Mouse (Mus musculus): ENCODE measurements around the gene Grcc10. TPM values are rescaled to one million over a fixed set of nuclear protein-coding genes. Genes with fewer than 3 reads are reported as not detected.

Gene Grcc10
- total RNA-seq, 2 experiments from 2014 or later, result 298 to 309 TPM

DNA sequence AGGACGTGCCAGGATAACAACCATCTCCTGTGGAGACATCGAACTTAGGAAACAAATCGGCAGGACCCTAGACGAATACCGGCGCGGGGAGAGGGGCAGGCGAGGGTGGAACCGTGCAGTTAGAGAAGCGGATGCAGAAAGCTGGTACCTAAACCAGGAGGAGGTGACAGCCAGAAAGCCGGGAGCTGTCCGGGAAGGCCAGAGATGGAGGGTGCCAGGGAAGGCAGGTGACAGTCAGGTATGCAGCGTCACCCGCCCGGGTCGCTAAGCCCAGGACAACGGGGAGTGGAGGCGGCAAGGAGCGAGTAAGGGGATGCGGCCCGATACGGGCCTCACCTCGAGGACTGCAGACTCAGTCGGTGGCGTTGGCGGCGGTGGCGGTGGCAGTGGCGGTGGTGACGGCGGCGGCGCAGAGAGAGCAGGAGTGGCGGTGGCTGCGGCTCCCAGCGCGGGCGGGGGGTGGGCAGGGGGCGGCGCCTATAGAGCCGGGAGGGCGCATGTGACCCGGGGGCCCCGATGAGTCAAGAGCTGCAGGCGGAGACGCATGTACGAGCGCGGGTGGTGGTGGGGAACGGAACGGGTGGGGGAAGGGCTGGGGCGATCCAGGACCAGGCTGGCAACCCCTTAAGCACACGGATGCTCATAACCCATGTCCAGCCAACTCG, 28.1 kb upstream of the Grcc10 start, which contains the start of gene Eno2:
TSS of gene Eno2 (minus strand) at position 573 of the 665 bp plus-strand sequence.
- intact Hi-C loops (cut with DNase I), result loop anchor here (1.0 kb wide), 2 partner anchors 36 to 40 kb away; no protein-coding TSS in a partner anchor
- DNase-seq (ENCODE audit: extremely low spot score in 1 of 2, low spot score in 2 of 2), result peak; percentile 76 to 82
- H3K27ac ChIP-seq, result peak within 1 kb of the TSS; percentile 97
- TF ChIP-seq CTCF (IDR thresholded peaks at IDR 0.05), result no peak
- H3K4me3 ChIP-seq, result peak within 1 kb of the TSS; percentile 79

DNA sequence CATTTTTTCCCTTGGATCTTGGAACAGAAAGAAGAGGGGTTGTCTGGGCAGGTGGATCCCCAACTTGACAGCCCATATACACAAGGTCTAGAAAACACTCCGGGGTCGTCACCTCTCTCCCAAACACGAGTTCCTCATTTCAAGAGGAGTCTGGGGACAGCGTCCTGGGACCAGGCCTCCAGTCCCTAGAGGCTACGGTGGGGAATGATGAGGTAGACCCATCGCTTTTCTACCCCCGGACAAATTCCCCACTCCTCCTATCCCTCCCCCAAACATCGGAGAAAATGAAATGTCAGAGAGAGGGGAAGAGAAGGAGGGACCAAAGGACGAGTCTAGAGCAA, 27.5 kb upstream of the Grcc10 start:
- no peak for TF ChIP-seq CTCF (IDR thresholded peaks at IDR 0.05)
- peak overlapping the region; percentile 97 for H3K27ac ChIP-seq
- intact Hi-C loops (cut with DNase I), result loop anchor here (1.0 kb wide), 2 partner anchors 37 to 41 kb away; no protein-coding TSS in a partner anchor
- H3K4me3 ChIP-seq, result peak overlapping the region; percentile 79
- DNase-seq (ENCODE audit: extremely low spot score in 1 of 2, low spot score in 2 of 2), result no peak

DNA sequence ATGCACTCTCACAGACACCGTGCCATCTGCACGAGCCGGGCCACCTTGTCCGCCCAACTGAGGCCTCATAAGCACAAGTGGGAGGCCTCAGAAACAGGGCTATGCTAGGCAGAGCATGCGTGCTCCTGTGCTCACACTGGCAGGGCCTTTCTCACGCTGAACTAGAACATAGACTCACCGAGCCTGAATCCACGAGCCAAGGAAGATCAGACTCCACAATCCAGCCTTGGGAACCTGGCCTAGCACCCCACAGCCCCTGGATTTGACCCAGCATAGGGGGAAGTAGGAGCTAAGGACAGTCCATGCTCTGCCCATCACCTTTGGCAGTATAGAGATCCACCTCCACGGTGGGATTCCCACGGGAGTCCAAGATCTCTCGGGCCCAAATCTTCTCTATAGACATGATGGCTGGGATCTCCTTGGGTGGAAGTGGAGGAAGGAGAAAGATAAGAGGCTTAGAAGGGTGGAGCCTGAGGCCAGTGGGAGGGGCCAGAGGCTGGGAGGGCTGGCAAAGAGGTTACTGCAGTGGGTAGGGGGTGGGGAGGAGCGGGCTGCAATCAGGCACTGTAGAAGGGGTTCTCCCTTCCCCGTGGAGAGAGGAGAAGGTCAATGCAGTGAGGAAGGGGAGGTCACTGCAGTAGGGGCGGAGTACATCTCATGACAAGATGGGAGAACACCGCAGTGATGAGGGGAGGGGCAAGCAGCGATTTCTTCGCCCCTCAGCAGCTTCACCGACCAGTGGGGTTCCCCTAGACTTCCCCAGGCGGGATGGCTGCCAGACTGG, 26.9 kb upstream of the Grcc10 start:
- peak; percentile 56 to 64 for DNase-seq (ENCODE audit: extremely low spot score in 1 of 2, low spot score in 2 of 2)
- peak overlapping the region; percentile 79 for H3K4me3 ChIP-seq
- H3K27ac ChIP-seq, result peak overlapping the region; percentile 97
- TF ChIP-seq CTCF (IDR thresholded peaks at IDR 0.05), result no peak
- intact Hi-C loops (cut with DNase I), result no loop called here

DNA sequence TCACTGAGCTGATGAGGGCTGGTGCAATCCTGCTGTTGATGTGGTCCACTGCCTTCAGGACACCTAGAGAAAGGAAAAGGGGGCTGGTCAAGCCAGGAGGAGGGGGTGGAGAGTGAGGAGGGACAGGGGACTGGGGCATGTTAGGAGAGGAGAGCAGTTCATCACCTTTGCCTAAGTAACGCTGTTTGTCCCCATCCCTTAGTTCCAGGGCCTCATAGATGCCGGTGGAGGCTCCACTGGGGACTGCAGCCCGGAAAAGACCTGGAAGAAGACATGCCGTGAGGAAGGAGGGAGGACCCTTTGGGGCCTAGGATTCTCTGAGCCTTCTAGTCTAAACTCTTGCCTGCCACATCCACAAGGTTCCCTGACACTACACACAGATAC, 26.4 kb upstream of the Grcc10 start:
- no peak for DNase-seq (ENCODE audit: extremely low spot score in 1 of 2, low spot score in 2 of 2)
- intact Hi-C loops (cut with DNase I), result no loop called here
- Histone ChIP-seq H3K4me3 (peak overlapping the region; percentile 79), H3K27ac (peak overlapping the region; percentile 97)
- no peak for TF ChIP-seq CTCF (IDR thresholded peaks at IDR 0.05)

DNA sequence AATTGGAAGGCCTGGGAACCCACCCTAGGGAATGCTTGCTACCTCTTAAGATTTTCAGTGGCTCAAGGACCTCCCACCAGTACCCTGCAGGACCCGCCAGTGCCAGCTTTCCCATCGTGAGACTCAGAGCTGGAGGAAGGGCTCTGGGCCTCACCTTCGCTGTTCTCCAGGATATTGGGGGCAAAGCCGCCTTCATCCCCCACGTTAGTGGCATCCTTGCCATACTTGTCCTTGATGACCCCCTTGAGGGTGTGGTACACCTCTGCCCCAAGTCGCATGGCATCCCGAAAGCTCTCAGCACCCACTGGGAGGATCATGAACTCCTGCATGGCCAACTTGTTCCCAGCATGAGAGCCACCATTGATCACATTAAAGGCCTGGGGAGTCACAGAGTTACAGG, 24.8 kb upstream of the Grcc10 start:
- no peak overlapping the region for H3K27ac ChIP-seq
- intact Hi-C loops (cut with DNase I), result no loop called here
- TF ChIP-seq CTCF (IDR thresholded peaks at IDR 0.05), result no peak
- H3K4me3 ChIP-seq, result no peak overlapping the region
- DNase-seq (ENCODE audit: extremely low spot score in 1 of 2, low spot score in 2 of 2), result no peak

GRCm38 (mm10) chr6:124759259-124759658, 18.1 kb upstream of the Grcc10 start:
- peak; percentile 80 to 82 for DNase-seq (ENCODE audit: extremely low spot score in 1 of 2, low spot score in 2 of 2)
- Histone ChIP-seq H3K4me3 (no peak overlapping the region), H3K27ac (peak overlapping the region; percentile 86)
- TF ChIP-seq CTCF (IDR thresholded peaks at IDR 0.05), result peak; percentile 91
- intact Hi-C loops (cut with DNase I), result loop anchor here (5.0 kb wide), 1 partner anchor 187 kb away; the partner anchor contains the start of gene C1rb

DNA sequence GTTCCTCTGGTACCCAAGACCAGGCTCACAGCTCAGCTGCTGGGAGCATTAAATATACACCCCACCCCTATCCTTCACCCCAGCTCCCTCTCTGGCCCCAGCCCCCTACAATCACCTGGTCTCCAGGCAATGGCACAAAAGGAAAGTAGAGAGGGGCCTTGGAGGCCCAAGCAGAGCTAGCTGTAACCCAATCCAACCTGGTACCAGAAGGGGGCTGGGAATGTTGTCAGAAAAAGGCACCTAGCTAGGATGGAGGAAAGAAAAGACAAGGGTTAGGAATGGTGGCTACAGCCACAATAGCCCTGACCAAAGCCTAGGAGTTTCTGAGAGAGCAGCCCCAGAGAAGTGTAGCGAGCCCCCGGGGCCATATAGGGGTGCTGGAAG, 17.7 kb upstream of the Grcc10 start:
- DNase-seq (ENCODE audit: extremely low spot score in 1 of 2, low spot score in 2 of 2), result no peak
- no peak for TF ChIP-seq CTCF (IDR thresholded peaks at IDR 0.05)
- Histone ChIP-seq H3K4me3 (no peak overlapping the region), H3K27ac (peak overlapping the region; percentile 86)
- intact Hi-C loops (cut with DNase I), result loop anchor here (5.0 kb wide), 1 partner anchor 187 kb away; the partner anchor contains the start of gene C1rb

DNA sequence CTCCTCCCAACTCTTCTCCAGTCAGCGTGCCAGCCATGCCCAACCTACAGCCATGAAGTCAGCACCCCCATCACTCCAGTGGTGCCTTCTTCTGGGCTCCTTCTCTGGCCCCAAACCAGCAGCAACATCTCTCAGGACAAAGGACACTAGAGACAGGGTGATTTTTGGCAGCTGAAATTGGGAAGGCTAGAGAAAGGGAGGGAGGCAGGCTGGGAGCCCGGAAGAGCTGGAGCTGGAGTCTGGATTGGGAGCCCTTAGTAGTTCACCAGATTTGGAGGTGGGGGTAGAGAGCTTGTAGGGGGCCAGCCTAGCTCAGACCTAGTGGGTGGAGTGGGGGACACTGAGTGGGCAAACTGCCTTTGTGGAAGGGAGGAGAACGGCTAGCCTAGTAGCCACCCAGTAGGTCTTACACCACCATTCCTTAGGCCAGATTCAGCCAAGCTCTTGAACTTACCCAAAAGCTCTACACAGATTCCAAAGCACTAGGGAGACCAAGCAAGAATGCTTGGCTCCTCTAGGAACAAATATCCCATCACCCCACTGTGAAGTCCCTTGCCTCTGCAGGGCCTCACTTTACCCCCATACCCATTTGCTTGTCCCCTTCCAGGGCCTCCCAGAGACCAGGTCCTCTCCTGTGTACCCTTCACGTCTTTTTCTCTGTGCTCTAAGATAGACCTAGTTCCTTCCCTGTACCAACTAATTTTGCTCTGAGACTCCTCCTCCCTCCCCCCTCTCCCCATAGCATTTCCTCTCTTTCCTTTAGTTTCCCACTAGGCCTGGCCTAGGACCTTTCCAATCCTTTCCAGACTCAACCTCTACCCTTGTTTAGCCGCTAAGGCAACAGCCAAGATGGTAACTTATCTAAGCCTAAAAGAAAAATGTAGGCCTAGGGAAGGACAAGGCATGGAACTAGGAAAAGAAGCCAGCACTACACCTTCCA, 17.0 kb upstream of the Grcc10 start:
- H3K27ac ChIP-seq, result peak overlapping the region; percentile 86
- intact Hi-C loops (cut with DNase I), result loop anchor here (1.0 to 5.0 kb wide), 2 partner anchors 13 to 186 kb away; partner anchors contain the start of gene C1rb
- no peak for TF ChIP-seq CTCF (IDR thresholded peaks at IDR 0.05)

GRCm38 (mm10) chr6:124757351-124757880, 16.2 kb upstream of the Grcc10 start:
- intact Hi-C loops (cut with DNase I), result loop anchor here (1.0 to 5.0 kb wide), 2 partner anchors 12 to 185 kb away; partner anchors contain the start of gene C1rb
- Histone ChIP-seq H3K4me3 (peak overlapping the region; percentile 72), H3K27ac (peak overlapping the region; percentile 86)
- no peak for DNase-seq (ENCODE audit: extremely low spot score in 1 of 2, low spot score in 2 of 2)
- TF ChIP-seq CTCF (IDR thresholded peaks at IDR 0.05), result no peak

More for the DNA sequence above, 17.0 kb upstream of the Grcc10 start:
- H3K4me3 ChIP-seq, result peak overlapping the region; percentile 72
- DNase-seq (ENCODE audit: extremely low spot score in 1 of 2, low spot score in 2 of 2), result peak; percentile 53 to 59

GRCm38 (mm10) chr6:124756652-124757350, 15.6 kb upstream of the Grcc10 start:
- Histone ChIP-seq H3K4me3 (peak overlapping the region; percentile 72), H3K27ac (peak overlapping the region; percentile 86)
- intact Hi-C loops (cut with DNase I), result loop anchor here (1.0 to 5.0 kb wide), 2 partner anchors 12 to 184 kb away; partner anchors contain the start of gene C1rb
- peak; percentile 81 to 82 for DNase-seq (ENCODE audit: extremely low spot score in 1 of 2, low spot score in 2 of 2)
- TF ChIP-seq CTCF (IDR thresholded peaks at IDR 0.05), result no peak
